Mouse (Mus musculus) erythroblast, embryonic 14.5 days (primary cell): ENCODE measurements around the gene Angptl3. TPM values are rescaled to one million over a fixed set of nuclear protein-coding genes. Genes with fewer than 3 reads are reported as not detected.

Source experiments
- H3K27me3 ChIP-seq: 2 replicates; pipeline ENCODE4 v1.6.1; 2012; ENCODE audit warnings: inconsistent platforms; ENCODE audit not compliant: control insufficient read depth
- H3K36me3 ChIP-seq: 2 replicates; pipeline ENCODE4 v1.6.1; 2012; ENCODE audit warnings: mild to moderate bottlenecking, inconsistent platforms; ENCODE audit not compliant: control insufficient read depth
- H3K4me1 ChIP-seq: 2 replicates; pipeline ENCODE4 v1.6.1; 2012; ENCODE audit warnings: inconsistent platforms; ENCODE audit not compliant: control insufficient read depth
- H3K4me3 ChIP-seq: replicated peaks from 2 replicates; pipeline ENCODE3; 2012; ENCODE audit warnings: moderate library complexity, mild to moderate bottlenecking, inconsistent platforms
- H3K9me3 ChIP-seq: 2 replicates; pipeline ENCODE4 v1.6.1; 2012; ENCODE audit warnings: low read length, inconsistent platforms, mixed read lengths; ENCODE audit not compliant: control insufficient read depth
- GATA1 ChIP-seq: IDR thresholded peaks from 2 replicates; pipeline ENCODE4 v1.6.1; 2012; ENCODE audit warnings: low read length, inconsistent platforms, mixed read lengths
- TAL1 ChIP-seq: IDR thresholded peaks from 3 replicates; pipeline ENCODE4 v1.6.1; 2012; ENCODE audit warnings: low read length, inconsistent platforms, mixed read lengths
- polyA plus RNA-seq: library from polyadenylated mRNA; stranded (reverse); fragments of >175 nt; gene quantifications from 2 replicates; pipeline ENCODE4 v1.2.3, GENCODE M21; 2012

Angptl3 gene
- polyA plus RNA-seq, 1 experiment: 0.08 TPM

GRCm38 (mm10) chr4:99046471-99046870, 15.7 kb downstream of the Angptl3 start:
- H3K4me3 ChIP-seq: no peak overlapping the region
- H3K9me3 ChIP-seq: no peaks in the 10 kb centered on the region
- H3K36me3 ChIP-seq: peaks cover 16% of the 10 kb centered on the region
- no peak for TF ChIP-seq GATA1
- no peak for TF ChIP-seq TAL1
- H3K4me1 ChIP-seq: peaks cover 26% of the 10 kb centered on the region
- no peaks in the 10 kb centered on the region for H3K27me3 ChIP-seq

GRCm38 (mm10) chr4:99048581-99048980, 17.8 kb downstream of the Angptl3 start:
- Histone ChIP-seq H3K27me3 (no peaks in the 10 kb centered on the region), H3K4me3 (no peak overlapping the region), H3K36me3 (peaks cover 10% of the 10 kb centered on the region), H3K9me3 (no peaks in the 10 kb centered on the region), H3K4me1 (peaks cover 26% of the 10 kb centered on the region)
- TF ChIP-seq GATA1 (no peak), TAL1 (no peak)

GRCm38 (mm10) chr4:99064524-99064923, 33.8 kb downstream of the Angptl3 start:
- TF ChIP-seq TAL1 (no peak), GATA1 (no peak)
- Histone ChIP-seq H3K27me3 (no peaks in the 10 kb centered on the region), H3K36me3 (peaks cover 12% of the 10 kb centered on the region), H3K4me1 (no peaks in the 10 kb centered on the region), H3K9me3 (no peaks in the 10 kb centered on the region), H3K4me3 (no peak overlapping the region)

GRCm38 (mm10) chr4:99068806-99069205, 38.1 kb downstream of the Angptl3 start:
- Histone ChIP-seq H3K4me3 (no peak overlapping the region), H3K27me3 (no peaks in the 10 kb centered on the region), H3K36me3 (peaks cover 25% of the 10 kb centered on the region), H3K4me1 (no peaks in the 10 kb centered on the region), H3K9me3 (no peaks in the 10 kb centered on the region)
- TF ChIP-seq TAL1: no peak
- no peak for TF ChIP-seq GATA1

- H3K4me1 ChIP-seq: peaks cover 3% of the 10 kb centered on the region
- no peaks in the 10 kb centered on the region for H3K9me3 ChIP-seq
- TF ChIP-seq GATA1: no peak
- no peak for TF ChIP-seq TAL1
- no peak overlapping the region for H3K4me3 ChIP-seq
- no peaks in the 10 kb centered on the region for H3K27me3 ChIP-seq
- peaks cover 32% of the 10 kb centered on the region for H3K36me3 ChIP-seq
Measured at GRCm38 (mm10) chr4:99078005-99078404, 47.3 kb downstream of the Angptl3 start.

GRCm38 (mm10) chr4:99081169-99081568, 50.4 kb downstream of the Angptl3 start:
- no peak for TF ChIP-seq GATA1
- no peak for TF ChIP-seq TAL1

GRCm38 (mm10) chr4:99083862-99084261, 53.1 kb downstream of the Angptl3 start:
- Histone ChIP-seq H3K27me3 (no peaks in the 10 kb centered on the region), H3K36me3 (peaks cover 10% of the 10 kb centered on the region), H3K4me3 (no peak overlapping the region), H3K4me1 (peaks cover 11% of the 10 kb centered on the region), H3K9me3 (no peaks in the 10 kb centered on the region)
- TF ChIP-seq TAL1 (no peak), GATA1 (no peak)

More at GRCm38 (mm10) chr4:99081169-99081568, 50.4 kb downstream of the Angptl3 start:
- H3K9me3 ChIP-seq: no peaks in the 10 kb centered on the region
- H3K4me3 ChIP-seq: no peak overlapping the region
- H3K27me3 ChIP-seq: no peaks in the 10 kb centered on the region
- H3K36me3 ChIP-seq: peaks cover 19% of the 10 kb centered on the region
- H3K4me1 ChIP-seq: peaks cover 3% of the 10 kb centered on the region

GRCm38 (mm10) chr4:99087760-99088485, 57.2 kb downstream of the Angptl3 start:
- TF ChIP-seq TAL1 (no peak), GATA1 (no peak)
- H3K27me3 ChIP-seq: no peaks in the 10 kb centered on the region
- H3K4me3 ChIP-seq: peak overlapping the region; percentile 44

GRCm38 (mm10) chr4:99091151-99091701, 60.5 kb downstream of the Angptl3 start:
- TF ChIP-seq TAL1 (no peak), GATA1 (no peak)
- H3K36me3 ChIP-seq: peaks cover 2% of the 10 kb centered on the region; the same call in 1 of the 2 replicates
- no peaks in the 10 kb centered on the region for H3K27me3 ChIP-seq
- H3K4me1 ChIP-seq: peaks cover 18% of the 10 kb centered on the region
- H3K4me3 ChIP-seq: no peak overlapping the region
- no peaks in the 10 kb centered on the region for H3K9me3 ChIP-seq

More at GRCm38 (mm10) chr4:99087760-99088485, 57.2 kb downstream of the Angptl3 start:
- Histone ChIP-seq H3K4me1 (peaks cover 18% of the 10 kb centered on the region), H3K9me3 (no peaks in the 10 kb centered on the region), H3K36me3 (peaks cover 7% of the 10 kb centered on the region)
